Mouse (Mus musculus): ENCODE measurements around the gene Prkx.

DNA sequence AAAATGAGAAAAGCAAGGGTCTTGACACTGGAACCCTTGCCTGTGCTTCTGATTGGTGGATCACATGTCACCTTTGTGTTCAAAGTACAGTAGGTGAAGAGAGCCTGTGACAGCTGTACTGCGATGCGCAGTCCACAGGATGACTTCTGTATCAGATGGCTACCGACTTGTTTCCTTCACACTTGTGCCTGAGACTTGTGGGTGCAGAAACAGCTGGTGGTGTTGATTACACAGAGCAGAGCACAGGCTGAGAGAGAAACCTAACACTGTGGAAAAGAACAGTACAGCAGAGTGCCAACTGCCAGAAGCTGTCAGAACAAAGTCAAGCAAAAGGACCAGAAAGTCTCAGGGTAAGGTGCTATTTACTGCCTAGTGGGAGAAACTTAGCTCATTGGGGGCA lies 7.4 kb downstream of the Prkx start:
- TF ChIP-seq GATA1 (IDR thresholded peaks at IDR 0.05; ENCODE audit: low read length): no peak
- TF ChIP-seq TAL1 (IDR thresholded peaks at IDR 0.05; ENCODE audit: low read length): no peak

All from erythroblast, embryonic 14.5 days (primary cell).